Mouse (Mus musculus) heart, adult 2 months (tissue): ENCODE measurements around the gene Nudc. TPM values are rescaled to one million over a fixed set of nuclear protein-coding genes. Genes with fewer than 3 reads are reported as not detected.
"Not testable (repeated sequence)": the region's sequence is repeated elsewhere in the genome, so short reads cannot be mapped to it uniquely, and the experiment has no call there.

Experiments
- DNase-seq, 2 experiments: peaks; one replicate each; pipeline ENCODE4 v3.0.0; 2021
- H3K27ac ChIP-seq: fragments of 200-600 bp; 2 replicates; pipeline ENCODE4 v1.8.1; 2022
- H3K27me3 ChIP-seq: fragments of 200-500 bp; 2 replicates; pipeline ENCODE4 v1.6.1; 2012; ENCODE audit warnings: mild to moderate bottlenecking, low read length, inconsistent platforms, mixed read lengths; ENCODE audit not compliant: control insufficient read depth, insufficient read depth
- H3K36me3 ChIP-seq: fragments of 200-500 bp; 2 replicates; pipeline ENCODE4 v1.6.1; 2012; ENCODE audit warnings: low read length, inconsistent platforms; ENCODE audit not compliant: control insufficient read depth, insufficient read depth
- H3K4me1 ChIP-seq: fragments of 200-500 bp; 2 replicates; pipeline ENCODE4 v1.6.1; 2011; ENCODE audit warnings: low read length; ENCODE audit not compliant: control insufficient read depth, insufficient read depth
- H3K4me3 ChIP-seq: fragments of 200-600 bp; 2 replicates; pipeline ENCODE4 v1.8.1; 2022
- H3K79me2 ChIP-seq: fragments of 200-500 bp; replicated peaks from 2 replicates; pipeline ENCODE4 v1.6.1; 2012; ENCODE audit warnings: mild to moderate bottlenecking, inconsistent platforms, low read length, moderate library complexity, mixed read lengths; ENCODE audit not compliant: control insufficient read depth, insufficient read depth
- H3K9ac ChIP-seq: fragments of 200-500 bp; 2 replicates; pipeline ENCODE4 v1.6.1; 2012; ENCODE audit warnings: low read depth, mild to moderate bottlenecking, control low read depth, inconsistent platforms, low read length, mixed read lengths
- CTCF ChIP-seq: fragments of 200-600 bp; IDR thresholded peaks from 2 replicates; pipeline ENCODE4 v1.8.1; 2022; ENCODE audit warnings: antibody characterized with exemption, mild to moderate bottlenecking, moderate library complexity
- EP300 ChIP-seq: fragments of 200-500 bp; IDR thresholded peaks from 2 replicates; pipeline ENCODE4 v1.6.1; 2011; ENCODE audit warnings: low read depth, low read length, control low read depth; ENCODE audit not compliant: insufficient read depth
- POLR2A ChIP-seq: fragments of 200-500 bp; IDR thresholded peaks from 2 replicates; pipeline ENCODE4 v1.6.1; 2011; ENCODE audit warnings: mild to moderate bottlenecking, low read depth, low read length, control low read depth; ENCODE audit not compliant: insufficient read depth
- WGBS: fragments of 180-500 bp; shearing (Covaris S2); methylation state at CpG from one replicate; pipeline ENCODE4 v1.1.7; 2018; 5-methylcytosine and 5-hydroxymethylcytosine counted together
- intact Hi-C: fragments of 180-260 bp; cut with DNase I; formaldehyde crosslinking; loops from one replicate; pipeline ENCODE4 v1.15.1; 2025
- polyA plus RNA-seq: library from polyadenylated mRNA; depleted of rRNA; stranded (reverse); fragments of >200 nt; gene quantifications from 2 replicates; pipeline ENCODE4 v1.2.3, GENCODE M21; 2012
- total RNA-seq, 2 experiments: library from RNA; stranded (reverse); gene quantifications; 2 replicates each; pipeline ENCODE4 v1.2.3; 2021

The Nudc gene
- total and polyA plus RNA-seq, 3 experiments, result 40.5 to 78.8 (median 70.5) TPM

GRCm38 (mm10) chr4:133521502-133521901 is 24.3 kb downstream of the Nudc start:
- Histone ChIP-seq H3K27me3 (peaks cover 9% of the 10 kb centered on the region), H3K4me1 (no peaks in the 10 kb centered on the region), H3K79me2 (no peaks in the 10 kb centered on the region), H3K36me3 (no peaks in the 10 kb centered on the region), H3K9ac (no peak overlapping the region), H3K27ac (no peak overlapping the region), H3K4me3 (no peak overlapping the region)
- DNase-seq, result no peak
- WGBS, result 34% methylated on average over 2 of the region's 2 CpGs
- TF ChIP-seq CTCF (no peak), POLR2A (no peak), EP300 (no peak)
- intact Hi-C loops, result no loop called here

GRCm38 (mm10) chr4:133519369-133519665 is 26.5 kb downstream of the Nudc start:
- H3K79me2 ChIP-seq, result no peaks in the 10 kb centered on the region
- H3K27ac ChIP-seq, result no peak overlapping the region
- H3K4me1 ChIP-seq, result no peaks in the 10 kb centered on the region
- WGBS, result 11% methylated on average over 25 of the region's 25 CpGs
- intact Hi-C loops, result no loop called here
- no peak for TF ChIP-seq CTCF
- TF ChIP-seq POLR2A, result no peak
- no peak for TF ChIP-seq EP300
- no peak overlapping the region for H3K4me3 ChIP-seq
- no peak for DNase-seq
- H3K9ac ChIP-seq, result no peak overlapping the region
- peaks cover 9% of the 10 kb centered on the region for H3K27me3 ChIP-seq
- no peaks in the 10 kb centered on the region for H3K36me3 ChIP-seq

- no peak within 1 kb of the TSS for H3K9ac ChIP-seq
- DNase-seq, result no peak
- no peaks in the 10 kb centered on the region for H3K36me3 ChIP-seq
- intact Hi-C loops, result no loop called here
- no peaks in the 10 kb centered on the region for H3K79me2 ChIP-seq
- 6% methylated on average over 67 of the region's 69 CpGs for WGBS
- H3K27me3 ChIP-seq, result peaks cover 9% of the 10 kb centered on the region
- H3K4me3 ChIP-seq, result no peak within 1 kb of the TSS
- no peaks in the 10 kb centered on the region for H3K4me1 ChIP-seq
- no peak for TF ChIP-seq EP300
- no peak for TF ChIP-seq CTCF
- TF ChIP-seq POLR2A, result no peak
- H3K27ac ChIP-seq, result no peak within 1 kb of the TSS
Observed at GRCm38 (mm10) chr4:133518601-133519368, 27.0 kb downstream of the Nudc start, which contains the start of gene Kdf1. Gene Kdf1, plus strand, starts transcription at chr4:133518963.

GRCm38 (mm10) chr4:133512972-133513371 is 32.8 kb downstream of the Nudc start:
- Histone ChIP-seq H3K79me2 (no peaks in the 10 kb centered on the region), H3K9ac (no peak overlapping the region), H3K27me3 (no peaks in the 10 kb centered on the region), H3K36me3 (no peaks in the 10 kb centered on the region), H3K4me1 (no peaks in the 10 kb centered on the region), H3K4me3 (no peak overlapping the region), H3K27ac (no peak overlapping the region)
- intact Hi-C loops, result loop anchor here (1.0 kb wide), 2 partner anchors 34 to 90 kb away; no protein-coding TSS in a partner anchor
- WGBS, result 8% methylated on average over 8 of the region's 8 CpGs
- DNase-seq, result peak; percentile 67 to 75
- peak; percentile 81 for TF ChIP-seq EP300
- peak; percentile 93; the same call in 1 of the 2 replicates for TF ChIP-seq CTCF
- TF ChIP-seq POLR2A, result no peak

- WGBS, result 47% methylated on average over 5 of the region's 5 CpGs
- not testable (repeated sequence) for DNase-seq
Observed at GRCm38 (mm10) chr4:133512511-133512910, 33.3 kb downstream of the Nudc start.

GRCm38 (mm10) chr4:133511050-133511449 is 34.7 kb downstream of the Nudc start:
- no peak for DNase-seq
- H3K4me3 ChIP-seq, result no peak overlapping the region
- no peak overlapping the region for H3K27ac ChIP-seq
- H3K4me1 ChIP-seq, result no peaks in the 10 kb centered on the region
- H3K9ac ChIP-seq, result no peak overlapping the region
- intact Hi-C loops, result no loop called here
- TF ChIP-seq CTCF (no peak), POLR2A (no peak), EP300 (no peak)
- H3K79me2 ChIP-seq, result no peaks in the 10 kb centered on the region
- no peaks in the 10 kb centered on the region for H3K27me3 ChIP-seq
- no peaks in the 10 kb centered on the region for H3K36me3 ChIP-seq
- 76% methylated on average over 5 of the region's 5 CpGs for WGBS

More at GRCm38 (mm10) chr4:133512511-133512910, 33.3 kb downstream of the Nudc start:
- H3K36me3 ChIP-seq, intact Hi-C loops, H3K4me3 ChIP-seq, H3K27me3 ChIP-seq, H3K4me1 ChIP-seq, H3K27ac ChIP-seq, H3K9ac ChIP-seq, H3K79me2 ChIP-seq: not testable (repeated sequence)
